Mouse (Mus musculus) megakaryocyte-erythroid progenitor cell, adult 5-6 weeks (primary cell): ENCODE data around the gene Ercc2. TPM values are rescaled to one million over a fixed set of nuclear protein-coding genes. Genes with fewer than 3 reads are reported as not detected.
A peak's percentile ranks its signal among the peaks of the same experiment; 100 is the strongest.

Source experiments
- ATAC-seq: replicated peaks from 2 replicates; pipeline ENCODE4 v1.8.0; 2016; ENCODE audit warnings: mild to moderate bottlenecking, inconsistent platforms; ENCODE audit not compliant: severe bottlenecking, poor library complexity, low FRiP score, low TSS enrichment
- total RNA-seq, 2 experiments: library from RNA; stranded (forward) in 1 of 2; stranded (reverse) in 1 of 2; fragments of 200-1000, 215-1000 nt in 1 of 2; fragments of >200 nt in 1 of 2; fragmentation: Nextera tagmentation in 1 of 2; gene quantifications; 2 replicates each; pipeline ENCODE4 v1.2.3; 2014 to 2017

Ercc2 gene
- total RNA-seq, 2 experiments from 2014 or later = 21.2 to 39.0 TPM

DNA sequence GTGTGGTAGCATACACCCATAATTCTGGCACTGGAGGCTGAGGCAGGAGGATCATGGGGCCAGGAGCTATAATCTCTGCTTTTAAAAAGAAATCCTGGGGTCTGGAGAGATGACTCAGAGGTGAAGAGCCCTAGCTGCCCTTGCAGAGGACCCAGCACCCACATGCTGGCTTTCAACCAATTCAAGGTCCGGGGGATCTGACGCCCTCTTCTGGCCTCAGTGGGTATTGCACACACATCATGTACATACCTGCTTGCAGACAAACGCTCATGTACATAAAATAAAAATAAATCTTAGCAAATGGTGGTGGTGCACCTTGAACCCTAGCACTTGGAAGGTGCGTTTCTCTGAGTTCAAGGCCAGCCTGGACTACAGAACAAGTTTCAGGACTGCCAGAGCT lies 19.1 kb downstream of the Ercc2 start:
- no peak for ATAC-seq

DNA sequence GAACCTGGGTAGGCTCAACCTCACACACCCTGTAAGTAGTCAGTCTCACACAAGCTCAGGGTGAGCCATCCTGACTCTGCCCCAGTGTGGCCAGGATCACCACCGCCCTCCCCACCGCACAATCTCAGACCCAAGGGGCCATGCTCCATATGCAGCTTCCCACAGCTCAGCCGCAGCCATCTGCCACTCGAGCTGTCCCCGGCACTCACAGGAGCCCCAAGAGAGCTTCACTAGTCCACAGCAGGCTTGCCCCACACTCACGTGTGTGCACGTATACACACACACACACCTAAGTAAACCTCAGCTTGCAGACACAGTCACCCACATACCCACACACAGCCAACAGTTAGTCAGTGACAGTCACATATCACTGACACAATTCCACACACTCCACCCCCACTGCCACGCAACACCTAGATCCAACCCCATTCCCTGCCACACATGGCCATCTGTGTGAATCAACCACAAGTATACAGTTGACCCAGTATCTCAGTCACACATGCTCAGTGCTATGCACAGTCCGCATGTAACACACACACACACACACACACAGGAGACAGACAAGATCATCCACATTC lies 20.8 kb downstream of the Ercc2 start:
- no peak for ATAC-seq

DNA sequence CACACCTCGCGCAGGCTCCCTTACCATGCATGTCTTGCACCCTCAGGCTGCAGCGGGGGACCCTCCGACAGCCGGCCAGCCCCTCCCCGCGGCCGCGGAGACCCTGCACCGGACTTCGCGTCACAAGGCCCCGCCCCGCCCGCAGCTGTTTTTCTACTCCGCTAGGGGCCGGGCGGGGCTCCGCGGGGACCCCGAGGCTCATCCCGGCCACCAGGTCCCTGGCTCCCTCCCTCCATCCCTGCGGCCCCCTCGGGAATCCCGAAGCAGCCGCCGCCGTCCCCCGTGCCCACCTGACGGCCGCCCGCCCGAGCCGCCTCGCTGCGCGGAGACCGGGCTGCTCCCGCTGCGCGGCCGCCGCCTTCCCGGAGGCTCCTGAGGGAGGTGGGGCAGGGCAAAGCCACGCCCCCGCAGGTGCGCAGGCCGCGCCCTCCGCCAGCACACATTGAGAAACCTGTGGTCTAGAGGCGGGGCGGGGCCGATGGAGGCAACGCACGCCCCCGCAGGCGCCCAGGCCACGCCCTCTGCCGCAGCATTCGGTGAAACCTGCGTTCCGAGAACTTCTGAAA lies 22.0 kb downstream of the Ercc2 start, which contains the start of gene Klc3:
Gene Klc3, minus strand, starts transcription at position 374 of the 566 bp plus-strand sequence.
- peak; percentile 62 for ATAC-seq

DNA sequence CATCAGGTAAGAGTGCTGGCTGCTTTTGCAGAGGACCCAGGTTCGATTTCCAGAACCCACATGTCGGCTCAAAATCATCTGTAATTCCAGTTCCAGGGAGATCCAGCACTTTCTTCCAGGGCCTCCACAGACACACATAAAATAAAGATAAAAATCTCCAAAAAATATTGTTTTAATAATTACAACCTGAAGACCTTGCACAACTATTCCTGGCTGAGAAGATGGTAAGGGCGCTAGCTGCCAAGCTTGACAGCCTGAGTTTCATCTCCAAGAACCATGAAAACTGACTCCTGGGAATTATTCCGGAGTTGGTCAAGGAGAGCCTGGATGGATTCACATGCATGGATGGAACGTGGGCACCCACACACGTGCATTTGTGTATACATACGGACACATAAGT lies 22.7 kb downstream of the Ercc2 start, which contains the start of gene Ckm:
Gene Ckm, plus strand, starts transcription at position 301 of the 400 bp plus-strand sequence.
- no peak for ATAC-seq

DNA sequence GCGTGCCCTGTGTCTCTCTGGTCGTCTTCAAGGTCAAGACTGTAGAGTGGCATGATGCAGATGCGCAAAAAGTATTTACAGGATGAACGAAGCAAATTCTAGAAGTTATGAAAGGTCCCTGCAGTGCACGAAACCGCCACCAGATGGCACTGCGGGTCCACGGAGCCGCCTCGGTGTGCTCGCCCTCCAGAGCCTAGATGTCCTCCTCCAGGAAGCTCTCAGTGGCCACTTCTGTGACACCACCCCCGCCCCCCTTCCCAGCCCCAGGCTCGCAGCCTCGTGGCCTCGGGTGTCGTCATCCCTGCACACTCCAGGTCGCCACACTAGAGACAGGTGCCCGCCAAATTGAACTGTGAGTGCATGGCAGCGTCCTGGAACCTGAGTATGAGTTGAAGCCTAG lies 23.6 kb downstream of the Ercc2 start:
- ATAC-seq = peak; percentile 58

DNA sequence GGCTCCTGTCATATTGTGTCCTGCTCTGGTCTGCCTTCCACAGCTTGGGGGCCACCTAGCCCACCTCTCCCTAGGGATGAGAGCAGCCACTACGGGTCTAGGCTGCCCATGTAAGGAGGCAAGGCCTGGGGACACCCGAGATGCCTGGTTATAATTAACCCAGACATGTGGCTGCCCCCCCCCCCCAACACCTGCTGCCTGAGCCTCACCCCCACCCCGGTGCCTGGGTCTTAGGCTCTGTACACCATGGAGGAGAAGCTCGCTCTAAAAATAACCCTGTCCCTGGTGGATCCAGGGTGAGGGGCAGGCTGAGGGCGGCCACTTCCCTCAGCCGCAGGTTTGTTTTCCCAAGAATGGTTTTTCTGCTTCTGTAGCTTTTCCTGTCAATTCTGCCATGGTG lies 27.9 kb downstream of the Ercc2 start:
- ATAC-seq = no peak

DNA sequence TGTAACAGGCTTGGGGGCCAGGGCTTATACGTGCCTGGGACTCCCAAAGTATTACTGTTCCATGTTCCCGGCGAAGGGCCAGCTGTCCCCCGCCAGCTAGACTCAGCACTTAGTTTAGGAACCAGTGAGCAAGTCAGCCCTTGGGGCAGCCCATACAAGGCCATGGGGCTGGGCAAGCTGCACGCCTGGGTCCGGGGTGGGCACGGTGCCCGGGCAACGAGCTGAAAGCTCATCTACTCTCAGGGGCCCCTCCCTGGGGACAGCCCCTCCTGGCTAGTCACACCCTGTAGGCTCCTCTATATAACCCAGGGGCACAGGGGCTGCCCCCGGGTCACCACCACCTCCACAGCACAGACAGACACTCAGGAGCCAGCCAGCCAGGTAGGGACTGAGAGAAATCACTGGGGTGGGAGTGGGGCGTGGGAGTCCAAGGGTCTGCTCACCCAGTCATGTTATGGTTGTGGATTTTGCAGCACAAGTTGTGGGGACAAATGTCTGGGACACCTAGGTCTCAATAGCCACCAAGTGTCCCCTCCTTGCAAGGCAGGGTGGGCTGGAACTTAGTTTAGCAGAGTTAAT lies 29.0 kb downstream of the Ercc2 start:
- ATAC-seq = no peak

DNA sequence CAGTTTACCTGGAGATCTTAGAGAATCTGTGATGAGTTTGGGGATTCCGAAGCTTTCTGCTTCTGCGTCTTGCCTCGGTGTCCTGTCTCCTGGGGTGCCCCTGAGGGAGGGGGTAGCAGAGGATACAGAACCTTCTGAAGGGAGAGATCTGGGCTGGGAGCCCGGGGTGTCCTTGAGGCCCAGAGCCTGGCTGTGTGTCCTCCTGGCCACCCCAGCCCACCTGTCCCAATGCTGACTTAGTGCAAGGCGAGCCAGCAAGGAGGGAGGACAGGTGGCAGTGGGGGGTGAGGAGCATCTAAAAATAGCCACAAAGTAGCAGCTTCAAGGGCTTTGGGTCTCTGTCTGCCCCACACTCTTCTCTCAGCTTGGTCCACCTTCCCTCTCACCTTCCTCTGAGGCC lies 30.0 kb downstream of the Ercc2 start:
- ATAC-seq = no peak

DNA sequence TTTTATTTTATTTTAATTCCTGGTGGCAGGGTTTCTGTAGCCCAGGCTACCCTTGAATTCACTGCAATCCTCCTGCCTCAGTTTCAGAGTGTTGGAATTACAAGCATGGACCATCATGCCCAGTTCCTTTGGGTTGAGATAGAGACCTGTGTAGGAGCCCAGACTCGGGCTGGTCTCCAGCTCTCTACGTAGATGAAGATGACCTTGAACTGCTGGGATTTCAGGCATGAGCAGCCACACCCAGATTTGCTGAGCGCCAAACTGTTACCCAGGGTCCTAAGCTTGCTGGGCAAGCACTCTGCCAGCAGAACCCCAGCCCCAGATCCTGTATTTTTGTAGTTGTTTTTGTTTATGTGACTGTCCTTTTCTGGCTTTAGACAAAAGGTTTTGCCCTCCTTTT lies 31.7 kb downstream of the Ercc2 start:
- no peak for ATAC-seq

DNA sequence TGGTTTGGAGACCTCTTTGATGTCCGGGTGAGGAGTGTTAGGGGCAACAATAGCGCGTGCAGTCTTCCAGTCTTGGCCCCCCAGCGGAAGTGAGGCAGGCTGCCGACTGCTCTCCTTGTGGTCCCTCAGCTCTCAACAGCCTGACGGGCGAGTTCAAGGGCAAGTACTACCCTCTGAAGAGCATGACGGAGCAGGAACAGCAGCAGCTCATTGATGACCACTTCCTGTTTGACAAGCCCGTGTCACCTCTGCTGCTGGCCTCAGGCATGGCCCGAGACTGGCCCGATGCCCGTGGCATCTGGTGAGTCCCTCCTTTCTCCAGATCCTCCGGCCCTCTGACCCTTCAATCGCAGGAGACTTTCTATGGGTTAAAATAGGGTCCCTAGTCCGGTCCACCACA lies 34.8 kb downstream of the Ercc2 start:
- ATAC-seq = no peak

DNA sequence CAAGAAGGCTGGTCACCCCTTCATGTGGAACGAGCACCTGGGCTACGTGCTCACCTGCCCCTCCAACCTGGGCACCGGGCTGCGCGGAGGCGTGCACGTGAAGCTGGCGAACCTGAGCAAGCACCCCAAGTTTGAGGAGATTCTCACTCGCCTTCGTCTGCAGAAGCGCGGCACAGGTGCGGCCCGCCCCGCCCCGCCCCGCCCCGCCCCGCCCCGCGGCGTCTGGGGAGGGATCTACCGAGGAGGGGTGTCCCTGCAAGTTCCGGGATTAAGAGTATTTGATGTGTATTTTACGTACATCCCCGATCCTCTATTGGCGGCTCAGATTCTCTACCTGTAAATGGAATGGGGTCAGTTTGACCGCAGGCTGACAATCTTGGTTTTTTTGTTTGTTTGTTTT lies 38.3 kb downstream of the Ercc2 start:
- ATAC-seq = no peak

DNA sequence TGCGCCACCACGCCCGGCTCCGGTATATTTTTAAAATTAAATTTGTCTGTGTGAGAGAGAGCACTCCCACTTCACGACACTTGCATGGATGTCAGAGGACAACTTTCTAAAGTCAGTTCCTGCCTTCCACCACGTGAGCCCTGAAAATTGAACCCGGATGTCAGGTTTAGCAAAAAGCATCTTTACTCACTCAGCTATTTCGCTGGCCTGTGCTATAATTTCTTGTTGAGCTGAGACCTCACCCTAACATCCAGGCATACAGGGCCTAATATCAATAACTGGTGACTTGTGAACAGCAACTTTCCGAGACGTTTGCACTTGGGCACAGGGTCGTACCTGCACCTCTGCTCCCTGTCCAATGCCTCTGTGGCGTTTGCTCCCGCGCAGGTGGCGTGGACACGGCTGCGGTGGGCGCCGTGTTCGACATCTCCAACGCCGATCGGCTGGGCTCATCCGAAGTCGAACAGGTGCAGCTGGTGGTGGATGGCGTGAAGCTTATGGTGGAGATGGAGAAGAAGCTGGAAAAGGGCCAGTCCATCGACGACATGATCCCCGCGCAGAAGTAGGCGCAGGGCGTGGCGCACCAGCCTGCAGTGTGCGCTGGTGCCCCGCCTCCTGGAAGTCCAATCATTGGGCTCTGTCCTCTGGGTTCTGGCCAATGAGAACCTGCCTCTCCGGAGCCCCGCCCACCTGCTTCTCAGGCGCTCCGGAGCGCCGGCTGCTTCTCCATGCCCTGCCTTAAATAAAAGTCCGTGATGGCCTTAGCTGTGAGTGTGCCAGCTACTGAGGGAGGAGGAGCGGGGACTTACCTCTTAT lies 39.2 kb downstream of the Ercc2 start:
- ATAC-seq = peak; percentile 97

DNA sequence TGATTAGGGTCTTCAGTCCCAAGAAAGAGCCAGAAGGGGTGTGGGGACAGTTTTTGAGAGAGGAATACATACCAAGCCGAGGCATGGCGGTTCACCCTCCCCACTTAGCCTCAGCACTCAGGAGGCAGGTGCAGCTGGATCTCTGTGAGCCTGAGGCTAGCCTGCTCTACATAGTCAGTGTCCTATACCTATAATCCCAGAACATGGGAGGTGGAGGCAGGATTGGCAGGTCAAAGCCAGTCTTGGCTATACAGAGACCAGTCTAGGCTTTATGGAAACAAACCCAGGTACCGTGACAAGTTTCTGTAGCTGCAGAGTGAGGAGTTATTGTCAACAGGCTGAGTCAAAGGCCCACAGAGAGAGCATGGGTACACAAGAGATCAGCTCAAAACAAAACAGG lies 41.3 kb downstream of the Ercc2 start:
- no peak for ATAC-seq

DNA sequence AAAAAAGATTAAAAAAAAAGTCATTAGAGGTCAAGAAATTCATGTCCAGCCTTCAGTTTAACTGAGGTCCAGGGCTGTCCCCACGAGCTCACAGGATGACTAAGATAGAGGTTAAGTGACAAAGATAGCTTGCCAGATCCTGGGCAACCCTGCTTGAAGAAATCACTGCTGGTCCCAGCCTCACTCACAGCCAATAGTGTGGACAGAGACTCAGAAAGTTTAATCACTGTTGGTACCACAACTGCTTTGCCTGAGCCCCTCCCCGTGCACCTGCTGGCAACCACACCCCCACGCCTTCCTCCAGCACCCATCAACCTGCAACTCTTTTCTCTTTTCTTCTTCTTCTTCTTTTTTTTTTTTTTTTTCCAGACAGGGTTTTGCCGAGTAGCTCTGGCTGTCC lies 42.2 kb downstream of the Ercc2 start:
- no peak for ATAC-seq

DNA sequence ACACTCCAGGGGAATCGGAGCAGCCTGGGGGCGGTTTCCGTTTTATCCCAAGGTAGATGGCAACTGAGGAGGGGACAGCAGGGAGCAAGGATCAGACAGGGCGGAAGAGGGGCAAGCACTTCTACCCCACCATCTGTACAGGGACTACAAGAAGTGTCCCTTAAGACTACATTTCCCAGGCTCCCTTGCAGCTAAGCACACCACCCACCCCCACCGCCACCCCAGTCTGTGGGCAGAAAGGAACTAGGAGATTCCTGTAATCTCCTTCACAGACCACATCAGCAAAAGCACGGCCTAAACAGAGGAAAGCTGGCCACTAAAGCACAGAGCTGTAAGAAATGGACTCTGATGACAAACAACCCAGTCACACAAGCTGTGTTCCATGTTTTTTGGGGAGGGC lies 44.5 kb downstream of the Ercc2 start:
- no peak for ATAC-seq

DNA sequence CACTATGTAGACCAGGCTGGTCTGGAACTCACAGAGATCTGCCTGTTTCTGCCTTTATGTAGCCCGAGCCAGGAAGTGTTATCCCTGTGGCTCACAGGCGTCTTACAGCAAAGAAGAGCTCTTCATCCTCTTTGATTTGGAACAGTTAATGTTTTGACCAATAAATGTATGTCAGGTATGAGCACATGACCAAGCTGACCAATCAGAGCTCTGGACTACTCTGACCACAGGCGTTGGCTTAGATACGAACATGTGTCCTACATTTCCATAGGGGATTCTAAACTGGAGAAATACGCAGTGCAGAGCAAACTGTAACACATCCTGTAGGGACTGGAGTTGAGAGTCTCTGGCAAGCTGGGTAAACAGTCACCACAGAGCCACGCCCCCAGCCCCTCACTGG lies 45.1 kb downstream of the Ercc2 start:
- ATAC-seq = no peak

DNA sequence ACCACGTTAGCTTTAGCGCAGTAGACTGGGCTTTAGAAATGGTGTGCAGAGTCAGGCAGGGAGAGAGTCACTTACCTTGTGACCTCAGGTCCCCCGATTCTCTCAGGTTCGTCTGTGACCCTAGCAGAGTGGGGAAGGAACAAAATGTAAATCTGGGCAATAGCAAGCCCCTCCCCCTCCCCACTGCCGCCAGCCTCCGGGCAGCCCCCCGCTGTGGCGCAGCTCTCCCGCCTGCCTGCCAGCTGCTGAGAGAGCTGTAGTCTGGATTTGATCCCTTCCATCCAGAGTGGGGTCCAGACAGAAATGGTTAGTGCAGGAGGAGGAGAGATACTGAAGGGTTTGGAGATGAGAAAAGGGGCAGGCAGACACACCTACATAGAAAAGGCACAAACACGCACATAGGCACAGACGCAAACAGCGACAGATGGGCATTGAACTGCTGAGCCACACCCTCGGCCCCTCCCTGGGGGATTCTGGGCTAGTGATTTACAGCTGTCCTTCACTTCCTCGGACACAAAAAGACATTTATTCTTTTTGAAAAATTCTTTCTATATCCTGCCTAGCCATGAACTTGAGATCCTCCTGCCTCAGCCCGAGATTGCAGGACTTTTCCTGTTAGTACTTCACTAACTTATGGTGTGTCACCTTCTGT lies 46.3 kb downstream of the Ercc2 start:
- ATAC-seq = no peak

DNA sequence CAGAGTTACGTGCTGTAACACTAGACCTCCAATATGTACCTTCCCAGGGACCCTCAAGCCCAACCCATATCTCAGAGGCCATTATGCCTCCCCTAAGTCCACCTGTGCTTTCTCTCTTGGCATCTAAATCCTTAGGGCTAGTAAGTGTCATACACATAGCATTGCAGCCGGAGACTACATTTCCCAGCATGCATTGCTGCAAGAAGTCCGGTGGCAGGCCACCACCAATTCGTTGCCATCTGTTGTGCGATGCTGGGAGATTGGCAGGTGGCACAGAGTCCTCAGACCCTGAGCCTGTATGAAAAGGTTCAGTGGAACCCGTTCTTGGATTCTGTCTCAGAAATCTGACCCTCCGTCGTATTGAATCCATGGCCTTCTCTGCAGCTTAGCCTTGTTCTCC lies 47.9 kb downstream of the Ercc2 start:
- no peak for ATAC-seq

DNA sequence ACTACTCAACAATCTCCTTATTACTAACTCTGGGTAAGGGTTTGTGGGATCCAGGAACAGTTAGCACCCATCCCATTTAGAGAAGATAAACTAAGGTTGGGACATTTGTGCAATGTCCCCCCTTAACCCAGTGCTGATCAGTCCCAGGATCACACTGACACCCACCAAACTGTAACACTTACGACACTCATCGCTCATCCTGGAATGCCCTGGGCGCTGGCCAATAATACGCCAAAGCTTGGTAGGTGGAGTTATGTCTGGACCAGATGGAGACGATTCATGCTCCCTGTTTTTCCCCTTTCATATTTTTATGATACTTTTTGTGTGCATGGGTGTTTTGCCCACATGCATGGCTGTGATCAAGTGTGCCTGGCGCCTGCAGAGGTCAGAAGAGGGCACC lies 48.6 kb downstream of the Ercc2 start:
- ATAC-seq = no peak

DNA sequence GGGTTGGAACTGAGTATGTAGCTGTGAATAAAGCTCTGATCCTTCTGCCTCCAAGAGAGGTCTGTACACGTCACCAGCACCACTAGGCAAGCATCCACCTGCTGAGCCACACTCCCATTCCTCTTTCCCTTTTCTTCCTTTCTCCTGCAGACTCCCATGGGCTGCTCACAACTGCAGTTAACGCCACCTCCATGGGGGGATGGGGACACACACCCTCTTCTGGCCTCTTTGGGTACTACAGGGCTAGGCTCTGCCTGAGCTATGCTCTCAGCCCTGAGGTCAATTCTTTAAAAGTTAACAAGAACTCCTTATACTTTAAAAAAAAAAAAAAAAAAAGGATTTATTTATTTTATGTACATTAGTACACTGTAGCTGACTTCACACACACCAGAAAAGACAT lies 50.7 kb downstream of the Ercc2 start:
- ATAC-seq = no peak
